Mouse (Mus musculus) limb, embryonic 12.5 days (tissue): ENCODE results near the gene Abcg4. TPM values are rescaled to one million over a fixed set of nuclear protein-coding genes. Genes with fewer than 3 reads are reported as not detected.

Source experiments
- ATAC-seq: fragments of 200-750 bp; cut with Nextera tagmentation; 2 replicates; pipeline ENCODE4 v1.8.0; 2017; ENCODE audit warnings: low read depth, moderate TSS enrichment; ENCODE audit not compliant: insufficient number of reproducible peaks, insufficient read depth, low FRiP score, low TSS enrichment
- H3K27ac ChIP-seq: fragments of 300-500 bp; sonication (generic); 2 replicates; pipeline ENCODE4 v1.5.1; 2016; ENCODE audit warnings: mild to moderate bottlenecking, moderate library complexity
- H3K27me3 ChIP-seq: fragments of 300-500 bp; sonication (generic); 2 replicates; pipeline ENCODE4 v1.6.1; 2016; ENCODE audit warnings: mild to moderate bottlenecking, moderate library complexity
- H3K36me3 ChIP-seq: fragments of 300-500 bp; sonication (generic); 2 replicates; pipeline ENCODE4 v1.6.1; 2016; ENCODE audit warnings: mild to moderate bottlenecking, moderate library complexity
- H3K4me1 ChIP-seq: fragments of 300-500 bp; sonication (generic); replicated peaks from 2 replicates; pipeline ENCODE4 v1.6.1; 2016
- H3K4me2 ChIP-seq: fragments of 300-500 bp; sonication (generic); 2 replicates; pipeline ENCODE4 v1.6.1; 2016; ENCODE audit warnings: mild to moderate bottlenecking, moderate library complexity
- H3K4me3 ChIP-seq: fragments of 300-500 bp; sonication (generic); replicated peaks from 2 replicates; pipeline ENCODE4 v1.5.1; 2016; ENCODE audit warnings: mild to moderate bottlenecking
- H3K9ac ChIP-seq: fragments of 300-500 bp; sonication (generic); replicated peaks from 2 replicates; pipeline ENCODE4 v1.6.1; 2016; ENCODE audit warnings: mild to moderate bottlenecking, moderate library complexity
- H3K9me3 ChIP-seq: fragments of 300-500 bp; sonication (generic); 2 replicates; pipeline ENCODE4 v1.6.1; 2016; ENCODE audit warnings: mild to moderate bottlenecking, moderate library complexity
- WGBS: fragments of 180-500 bp; shearing (Covaris S2); methylation state at CpG from one replicate; pipeline ENCODE4 v1.1.7; 2016; 5-methylcytosine and 5-hydroxymethylcytosine counted together
- polyA plus RNA-seq: library from polyadenylated mRNA; unstranded; fragments of >200 nt; fragmentation: Nextera tagmentation; extraction: Ambion mirVana; gene quantifications from 2 replicates; pipeline ENCODE4 v1.2.1, GENCODE M21; 2016

Abcg4 gene
- polyA plus RNA-seq, 1 experiment from 2014 or later = 7.0 TPM

DNA sequence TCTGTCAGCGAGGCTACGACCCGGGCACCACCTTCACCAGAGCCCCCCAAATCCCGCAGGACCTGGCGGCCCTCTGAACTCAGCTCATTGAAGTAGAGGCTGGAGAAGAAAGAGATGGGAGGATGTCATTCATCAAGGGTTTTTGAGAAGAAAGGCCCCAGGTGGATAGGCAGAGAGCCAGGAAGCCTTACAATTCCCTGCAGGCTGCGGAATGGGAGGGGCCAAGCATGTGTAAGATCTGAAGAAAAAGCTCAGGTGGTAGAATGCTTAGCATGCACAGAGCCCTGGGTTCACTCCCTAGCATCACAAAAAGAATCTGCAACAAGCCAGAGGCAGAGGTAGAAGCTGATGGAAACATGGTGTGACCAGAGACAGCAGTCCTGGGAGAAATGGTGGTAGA lies 35.0 kb downstream of the Abcg4 start:
- H3K36me3 ChIP-seq = no peaks in the 10 kb centered on the region
- no peaks in the 10 kb centered on the region for H3K9me3 ChIP-seq
- WGBS = 73% methylated on average over 6 of the region's 6 CpGs

GRCm38 (mm10) chr9:44251314-44251713 lies 37.1 kb downstream of the Abcg4 start, which contains the start of gene Pdzd3:
Gene Pdzd3, minus strand, starts transcription at chr9:44251471.
- no peak for ATAC-seq
- WGBS = 73% methylated on average over 10 of the region's 10 CpGs
- no peaks in the 10 kb centered on the region for H3K9me3 ChIP-seq
- H3K27ac ChIP-seq = no peak within 1 kb of the TSS
- no peak within 1 kb of the TSS for H3K4me2 ChIP-seq
- no peak within 1 kb of the TSS for H3K4me3 ChIP-seq
- no peak within 1 kb of the TSS for H3K9ac ChIP-seq
- no peaks in the 10 kb centered on the region for H3K36me3 ChIP-seq
- H3K27me3 ChIP-seq = peaks cover 12% of the 10 kb centered on the region
- peaks cover 32% of the 10 kb centered on the region for H3K4me1 ChIP-seq

More for the DNA sequence above, 35.0 kb downstream of the Abcg4 start:
- Histone ChIP-seq H3K9ac (no peak overlapping the region), H3K4me1 (peaks cover 32% of the 10 kb centered on the region), H3K4me2 (no peak overlapping the region), H3K4me3 (no peak overlapping the region), H3K27me3 (peaks cover 12% of the 10 kb centered on the region), H3K27ac (0 out of 2 replicates have a peak overlapping the region, but pooled peaks have one; percentile 4)
- ATAC-seq = no peak

- no peaks in the 10 kb centered on the region for H3K9me3 ChIP-seq
- ATAC-seq = no peak
- no peak overlapping the region for H3K4me3 ChIP-seq
- no peaks in the 10 kb centered on the region for H3K36me3 ChIP-seq
- peaks cover 12% of the 10 kb centered on the region for H3K27me3 ChIP-seq
- no peak overlapping the region for H3K27ac ChIP-seq
- H3K9ac ChIP-seq = no peak overlapping the region
- peaks cover 23% of the 10 kb centered on the region for H3K4me1 ChIP-seq
- H3K4me2 ChIP-seq = no peak overlapping the region
- 77% methylated on average over 4 of the region's 4 CpGs for WGBS
Measured at GRCm38 (mm10) chr9:44250445-44250844, 38.0 kb downstream of the Abcg4 start.

DNA sequence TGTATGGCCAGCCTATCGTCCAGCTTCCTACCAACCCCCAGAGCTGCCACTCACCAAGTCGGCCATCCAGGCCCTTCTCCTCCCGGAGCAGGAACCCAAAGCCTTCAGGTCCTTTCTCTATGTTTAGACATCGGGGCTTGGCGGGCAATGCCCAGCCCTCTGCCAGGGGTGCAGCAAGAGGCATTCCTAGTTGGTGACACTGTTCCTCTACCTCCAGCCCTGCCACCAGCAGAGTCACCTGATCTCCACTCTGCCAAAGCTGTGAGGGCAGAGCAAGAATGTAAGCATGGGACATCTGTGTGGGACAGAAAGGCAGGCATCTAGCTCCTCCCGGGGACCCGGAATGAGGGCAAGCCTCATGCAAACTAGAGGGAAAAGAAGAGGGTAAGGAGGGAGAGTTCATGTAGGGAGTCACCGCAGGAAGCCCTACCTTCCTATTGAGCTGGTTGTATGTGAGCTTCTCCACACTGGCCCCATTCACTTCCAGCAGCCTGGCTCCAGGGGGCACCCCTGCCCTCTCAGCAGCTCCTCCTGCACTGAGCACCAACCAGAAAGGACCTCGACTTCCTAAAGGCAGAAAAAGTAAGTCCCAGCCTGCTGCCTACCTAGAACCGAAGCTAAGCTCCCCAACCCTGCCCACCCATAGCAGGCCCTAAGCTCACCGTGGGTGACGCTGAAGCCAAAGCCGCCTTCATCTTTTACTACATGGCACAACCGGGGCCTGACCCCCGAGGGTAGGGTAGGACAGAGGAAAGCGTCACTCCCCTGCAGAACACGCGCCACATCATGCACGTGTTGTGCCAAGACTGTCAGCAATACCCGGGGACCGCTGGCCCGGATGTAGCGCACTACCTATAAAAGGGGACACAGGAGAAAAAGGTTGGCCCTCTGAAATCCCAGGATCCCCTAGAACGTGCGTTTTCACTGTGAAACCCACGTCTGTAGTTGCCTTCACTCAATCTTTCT lies 39.0 kb downstream of the Abcg4 start:
- no peak overlapping the region for H3K27ac ChIP-seq
- peak; percentile 32; the same call in 1 of the 2 replicates for ATAC-seq
- H3K4me2 ChIP-seq = peak overlapping the region; percentile 39

DNA sequence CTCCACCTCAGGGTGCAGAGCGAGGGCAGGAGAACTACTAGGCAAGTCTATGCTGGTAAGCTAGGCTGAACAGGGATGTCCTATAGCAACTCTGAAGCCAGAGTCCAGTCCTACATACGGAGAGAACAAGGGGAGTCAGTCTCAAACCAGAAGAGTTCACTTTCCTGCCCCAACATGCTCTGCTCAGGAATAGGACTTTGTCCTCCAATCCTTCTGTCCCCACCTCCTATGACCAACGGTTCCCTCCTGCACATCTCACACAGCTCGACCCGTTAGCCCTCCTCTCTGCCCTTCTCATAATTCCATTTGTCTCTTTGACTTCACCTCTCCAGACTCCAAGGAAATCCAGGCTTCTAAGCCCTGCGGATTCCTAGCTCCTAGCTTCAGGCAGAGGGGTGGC lies 40.5 kb downstream of the Abcg4 start:
- Histone ChIP-seq H3K9ac (no peak overlapping the region), H3K27ac (no peak overlapping the region), H3K36me3 (no peaks in the 10 kb centered on the region), H3K4me1 (no peaks in the 10 kb centered on the region), H3K4me2 (no peak overlapping the region), H3K9me3 (no peaks in the 10 kb centered on the region), H3K27me3 (peaks cover 16% of the 10 kb centered on the region), H3K4me3 (no peak overlapping the region)
- no peak for ATAC-seq
- 79% methylated on average over 6 of the region's 6 CpGs for WGBS

More for the DNA sequence above, 39.0 kb downstream of the Abcg4 start:
- H3K36me3 ChIP-seq = no peaks in the 10 kb centered on the region
- WGBS = 48% methylated on average over 26 of the region's 26 CpGs
- H3K9me3 ChIP-seq = no peaks in the 10 kb centered on the region
- no peak overlapping the region; the same call in 1 of the 2 replicates for H3K4me3 ChIP-seq
- 0 out of 2 replicates have a peak overlapping the region, but pooled peaks have one; percentile 31 for H3K9ac ChIP-seq
- H3K27me3 ChIP-seq = peaks cover 12% of the 10 kb centered on the region
- peaks cover 14% of the 10 kb centered on the region for H3K4me1 ChIP-seq

- ATAC-seq = no peak
- WGBS = 53% methylated on average over 2 of the region's 2 CpGs
Measured at GRCm38 (mm10) chr9:44243621-44244020, 44.8 kb downstream of the Abcg4 start.

GRCm38 (mm10) chr9:44241418-44241817 lies 47.0 kb downstream of the Abcg4 start:
- no peak overlapping the region for H3K4me2 ChIP-seq
- H3K4me3 ChIP-seq = no peak overlapping the region
- H3K9me3 ChIP-seq = no peaks in the 10 kb centered on the region
- WGBS = 73% methylated on average over 9 of the region's 9 CpGs
- H3K4me1 ChIP-seq = peaks cover 6% of the 10 kb centered on the region; the same call in 1 of the 2 replicates
- H3K27ac ChIP-seq = no peak overlapping the region
- H3K9ac ChIP-seq = no peak overlapping the region
- H3K36me3 ChIP-seq = no peaks in the 10 kb centered on the region
- no peak for ATAC-seq
- peaks cover 10% of the 10 kb centered on the region; the same call in 1 of the 2 replicates for H3K27me3 ChIP-seq

More at GRCm38 (mm10) chr9:44243621-44244020, 44.8 kb downstream of the Abcg4 start:
- no peaks in the 10 kb centered on the region for H3K9me3 ChIP-seq
- H3K36me3 ChIP-seq = no peaks in the 10 kb centered on the region
- H3K4me1 ChIP-seq = 0 out of 2 replicates have a peak, but pooled peaks cover 2% of the 10 kb centered on the region
- no peak overlapping the region for H3K4me3 ChIP-seq
- no peak overlapping the region for H3K9ac ChIP-seq
- H3K4me2 ChIP-seq = no peak overlapping the region
- H3K27me3 ChIP-seq = peaks cover 10% of the 10 kb centered on the region; the same call in 1 of the 2 replicates
- no peak overlapping the region for H3K27ac ChIP-seq

GRCm38 (mm10) chr9:44240911-44241310 lies 47.5 kb downstream of the Abcg4 start:
- no peak overlapping the region for H3K9ac ChIP-seq
- H3K27me3 ChIP-seq = peaks cover 10% of the 10 kb centered on the region; the same call in 1 of the 2 replicates
- H3K36me3 ChIP-seq = no peaks in the 10 kb centered on the region
- no peaks in the 10 kb centered on the region for H3K9me3 ChIP-seq
- no peak overlapping the region for H3K4me3 ChIP-seq
- H3K4me2 ChIP-seq = no peak overlapping the region
- peaks cover 6% of the 10 kb centered on the region; the same call in 1 of the 2 replicates for H3K4me1 ChIP-seq
- no peak overlapping the region for H3K27ac ChIP-seq
- no peak for ATAC-seq
- 71% methylated on average over 5 of the region's 5 CpGs for WGBS

GRCm38 (mm10) chr9:44240399-44240798 lies 48.0 kb downstream of the Abcg4 start, which contains the start of gene Ccdc153:
Gene Ccdc153, plus strand, starts transcription at chr9:44240676.
- Histone ChIP-seq H3K4me2 (no peak within 1 kb of the TSS), H3K27me3 (peaks cover 10% of the 10 kb centered on the region; the same call in 1 of the 2 replicates), H3K4me1 (peaks cover 6% of the 10 kb centered on the region; the same call in 1 of the 2 replicates), H3K36me3 (no peaks in the 10 kb centered on the region), H3K27ac (no peak within 1 kb of the TSS), H3K9me3 (no peaks in the 10 kb centered on the region), H3K4me3 (no peak within 1 kb of the TSS), H3K9ac (no peak within 1 kb of the TSS)
- WGBS = 51% methylated on average over 2 of the region's 2 CpGs
- ATAC-seq = no peak

GRCm38 (mm10) chr9:44239447-44239846 lies 49.0 kb downstream of the Abcg4 start:
- ATAC-seq = no peak
- WGBS = 14% methylated on average over 5 of the region's 5 CpGs
- no peak overlapping the region for H3K27ac ChIP-seq

More at GRCm38 (mm10) chr9:44239447-44239846, 49.0 kb downstream of the Abcg4 start:
- H3K4me3 ChIP-seq = no peak overlapping the region
- no peak overlapping the region for H3K9ac ChIP-seq
- H3K36me3 ChIP-seq = no peaks in the 10 kb centered on the region
- H3K9me3 ChIP-seq = no peaks in the 10 kb centered on the region
- peaks cover 10% of the 10 kb centered on the region; the same call in 1 of the 2 replicates for H3K27me3 ChIP-seq
- no peak overlapping the region for H3K4me2 ChIP-seq
- H3K4me1 ChIP-seq = peaks cover 7% of the 10 kb centered on the region; the same call in 1 of the 2 replicates
